Mouse (Mus musculus) embryonic facial prominence, embryonic 12.5 days (tissue): ENCODE measurements around the gene Zfp964. TPM values are rescaled to one million over a fixed set of nuclear protein-coding genes. Genes with fewer than 3 reads are reported as not detected.

Experiments used
- polyA plus RNA-seq: library from polyadenylated mRNA; unstranded; fragments of >200 nt; fragmentation: Nextera tagmentation; extraction: Ambion mirVana; gene quantifications from 2 replicates; pipeline ENCODE4 v1.2.1, GENCODE M21; 2016

Zfp964 gene
- polyA plus RNA-seq, 1 experiment from 2014 or later = 2.5 TPM

Other genes starting within 250 kb of the Zfp964 start
- gene Gm9495, start 200.9 kb upstream of the Zfp964 start, polyA plus RNA-seq = not detected in 2 replicates
- not detected in 2 replicates for gene Gm7697, start 131.5 kb upstream of the Zfp964 start, polyA plus RNA-seq
- gene Zfp868, start 28.9 kb upstream of the Zfp964 start, polyA plus RNA-seq = 29.5 and 34.5 TPM in 2 replicates
- 31.8 and 33.4 TPM in 2 replicates for gene Zfp869, start 56.2 kb downstream of the Zfp964 start, polyA plus RNA-seq
- gene Zfp963, start 95.5 kb downstream of the Zfp964 start, polyA plus RNA-seq = 5.8 and 6.8 TPM in 2 replicates
- not detected in 2 replicates for gene Gm20422, start 120.4 kb downstream of the Zfp964 start, polyA plus RNA-seq
- 52.6 and 55.3 TPM in 2 replicates for gene Atp13a1, start 136.7 kb downstream of the Zfp964 start, polyA plus RNA-seq
- 38.9 and 42.6 TPM in 2 replicates for gene Zfp866, start 136.7 kb downstream of the Zfp964 start, polyA plus RNA-seq
- gene Gmip, start 154.2 kb downstream of the Zfp964 start, polyA plus RNA-seq = 9.5 and 10.4 TPM in 2 replicates
- 0.88 and 0.92 TPM in 2 replicates for gene Lpar2, start 167.9 kb downstream of the Zfp964 start, polyA plus RNA-seq
- gene Pbx4, start 178.0 kb downstream of the Zfp964 start, polyA plus RNA-seq = 13.4 and 16.0 TPM in 2 replicates
- 1.2 TPM in 2 replicates for gene Cilp2, start 233.2 kb downstream of the Zfp964 start, polyA plus RNA-seq
- gene Tssk6, start 247.7 kb downstream of the Zfp964 start, polyA plus RNA-seq = 4.1 and 5.1 TPM in 2 replicates
- gene Ndufa13, start 248.1 kb downstream of the Zfp964 start, polyA plus RNA-seq = 168 and 171 TPM in 2 replicates
- gene Yjefn3, start 248.2 kb downstream of the Zfp964 start, polyA plus RNA-seq = 4.8 and 4.9 TPM in 2 replicates